Mouse (Mus musculus) left cerebral cortex, adult 18-20 months (tissue): ENCODE data around the gene B230217C12Rik. TPM values are rescaled to one million over a fixed set of nuclear protein-coding genes. Genes with fewer than 3 reads are reported as not detected.
"Not testable (repeated sequence)": the region's sequence is repeated elsewhere in the genome, so short reads cannot be mapped to it uniquely, and the experiment has no call there.

ENCODE experiments used
- DNase-seq, 2 experiments: peaks; one replicate each; pipeline ENCODE4 v3.0.0; 2021 to 2022; ENCODE audit warnings: low spot score in 2 of 2, mixed read lengths in 1 of 2
- total RNA-seq, 2 experiments: library from RNA; stranded (reverse); gene quantifications; 2 replicates each; pipeline ENCODE4 v1.2.3; 2021

Gene B230217C12Rik
- total RNA-seq, 2 experiments from 2014 or later, result 73.9 to 75.8 TPM

GRCm38 (mm10) chr11:97824168-97824567 is 16.4 kb upstream of the B230217C12Rik start:
- no peak for DNase-seq

DNA sequence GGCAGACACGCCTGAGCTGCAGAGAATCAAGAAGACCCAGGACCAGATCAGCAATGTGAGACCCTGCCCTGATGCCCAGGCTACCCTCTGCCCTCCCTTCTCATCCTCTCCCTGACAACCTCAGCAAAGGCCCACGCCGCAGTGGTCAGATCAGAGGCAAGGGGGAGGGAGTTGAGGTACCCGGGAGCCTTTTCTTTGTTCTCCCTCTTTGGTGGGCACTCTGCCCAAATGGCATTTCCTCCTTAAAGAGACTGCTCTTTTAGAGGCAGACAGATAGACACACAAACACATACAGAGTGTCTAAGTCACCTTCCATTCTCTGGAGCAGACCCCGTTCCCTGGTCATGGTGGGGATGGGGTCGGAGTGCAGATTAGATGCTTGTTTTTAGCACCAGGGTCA is 15.7 kb upstream of the B230217C12Rik start:
- DNase-seq, result no peak

DNA sequence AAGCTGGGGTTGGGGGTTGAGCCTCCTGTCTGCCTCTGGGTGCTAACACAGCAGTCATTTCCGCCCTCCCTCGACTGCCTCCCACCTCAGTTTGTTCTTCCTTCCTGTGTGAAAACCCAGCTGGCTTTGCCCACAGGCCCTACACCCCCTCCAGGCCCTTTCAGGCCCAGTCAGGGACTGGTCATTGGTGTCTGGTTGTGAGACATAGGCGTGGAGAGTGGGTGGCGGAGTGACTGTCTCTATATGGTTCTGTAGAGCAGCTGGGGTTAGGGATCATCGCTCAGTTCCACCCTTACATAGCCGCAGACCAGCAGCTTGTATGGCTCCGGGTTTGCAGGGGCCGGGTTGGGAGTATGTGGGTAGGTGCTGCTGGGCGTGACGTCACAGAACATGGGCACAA is 15.3 kb upstream of the B230217C12Rik start:
- no peak for DNase-seq

- DNase-seq, result no peak
Measured at GRCm38 (mm10) chr11:97825971-97826370, 14.6 kb upstream of the B230217C12Rik start.

DNA sequence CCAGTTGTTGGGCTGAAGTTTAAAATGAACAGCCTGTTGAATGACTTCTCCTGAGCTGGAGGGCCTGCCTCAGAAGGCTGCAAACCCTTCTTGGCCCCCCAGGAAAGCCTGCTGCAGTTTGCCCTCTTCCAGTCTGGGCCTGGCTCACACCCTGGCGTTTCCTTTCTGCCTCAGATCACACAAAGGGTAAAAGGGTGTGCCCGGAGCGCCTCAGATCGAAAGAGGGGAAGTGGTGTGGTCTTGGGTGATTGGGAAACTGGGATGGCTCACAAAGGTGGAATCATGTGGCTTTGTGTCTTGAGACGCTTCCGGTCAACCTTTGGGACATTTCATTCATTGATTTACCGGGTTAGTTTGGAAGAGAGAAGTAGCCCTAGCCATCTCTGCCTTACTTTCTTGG is 14.2 kb upstream of the B230217C12Rik start:
- DNase-seq, result no peak

DNA sequence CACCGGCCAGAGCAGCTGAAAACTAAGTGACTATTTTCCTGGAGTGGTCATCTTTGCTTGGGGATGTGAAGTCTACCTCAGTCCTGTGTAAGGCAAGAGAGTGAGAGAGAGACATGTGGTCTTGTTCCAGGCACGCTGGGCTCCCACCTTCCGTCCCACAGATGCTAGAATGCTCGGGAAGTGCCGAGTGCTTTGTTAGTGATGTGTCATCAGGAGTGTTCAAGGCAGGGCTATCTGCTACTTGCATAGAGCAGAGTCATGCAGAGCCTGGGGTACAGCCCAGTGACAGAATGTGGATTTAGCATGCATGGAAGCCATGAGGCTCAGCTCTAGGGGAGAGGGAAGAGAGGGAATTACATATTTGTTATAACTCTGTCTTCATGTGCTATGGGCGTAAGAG is 12.9 kb upstream of the B230217C12Rik start:
- DNase-seq, result peak in 1 of 2 experiments; percentile 40

DNA sequence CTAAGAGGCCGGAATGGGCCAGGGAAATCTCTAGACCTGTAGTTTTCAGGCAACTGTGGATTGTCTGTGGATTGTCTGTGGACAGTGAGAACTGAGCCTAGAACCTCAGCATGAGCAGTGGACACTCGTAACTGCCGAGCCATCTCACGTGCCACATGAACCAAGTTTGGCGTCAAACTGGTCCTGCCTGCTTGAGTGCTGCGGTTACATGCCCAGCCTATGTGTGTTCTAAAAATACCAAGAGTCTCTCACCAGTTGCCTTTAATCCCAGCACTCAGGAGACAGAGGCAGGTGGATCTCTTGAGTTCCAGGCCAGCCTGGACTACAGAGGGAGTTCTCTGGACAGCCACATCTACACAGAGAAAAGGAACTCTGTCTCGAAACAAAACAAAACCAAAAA is 11.2 kb upstream of the B230217C12Rik start:
- no peak for DNase-seq

DNA sequence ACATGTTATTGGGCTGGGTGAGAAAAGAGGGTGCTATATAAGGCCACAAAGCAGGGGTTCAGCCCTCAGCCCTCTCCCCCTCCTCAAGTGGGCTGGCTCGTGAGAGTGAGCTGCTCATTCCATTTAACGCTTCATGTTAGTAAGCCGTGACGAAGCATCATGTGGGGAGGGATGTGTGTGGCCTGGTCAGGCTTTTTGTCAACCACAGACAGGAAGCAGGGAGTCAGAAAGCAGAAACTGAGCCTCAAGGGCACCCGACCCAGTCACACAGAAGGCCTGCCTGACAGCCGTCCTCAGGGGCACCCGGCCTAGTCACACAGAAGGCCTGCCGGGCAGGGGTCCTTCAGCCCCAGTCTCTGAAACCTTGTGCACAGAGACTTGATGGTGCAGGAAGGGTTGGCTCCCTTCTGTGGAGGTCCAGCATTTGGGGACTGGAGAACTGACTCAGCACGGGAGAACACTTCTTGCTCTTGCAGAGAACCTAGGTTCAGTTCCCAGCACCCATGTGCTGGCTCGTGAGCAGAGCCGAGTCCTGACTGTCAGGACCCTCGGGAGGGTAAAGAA is 10.6 kb upstream of the B230217C12Rik start:
- DNase-seq, result no peak

DNA sequence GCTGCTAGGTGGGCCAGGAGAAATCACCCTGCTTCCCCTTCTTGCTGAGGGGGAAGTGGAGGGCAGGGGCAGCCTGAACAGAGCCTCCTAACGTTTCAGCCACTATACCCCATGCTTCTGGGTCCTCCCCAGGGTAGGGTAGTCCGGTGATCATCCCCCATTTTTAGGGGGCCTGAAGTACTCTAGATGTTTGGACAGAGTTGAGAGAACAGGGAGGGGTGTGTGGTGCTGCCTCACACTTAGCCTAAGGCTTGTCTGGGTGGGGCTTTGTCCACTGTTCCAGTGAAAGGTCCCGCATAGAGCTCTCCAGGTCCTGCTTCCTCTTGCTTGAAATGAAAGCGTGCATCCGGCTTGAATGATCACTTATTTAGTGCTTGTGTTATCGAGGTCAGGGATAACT is 10.1 kb upstream of the B230217C12Rik start:
- DNase-seq, result no peak

- DNase-seq, result peak in 1 of 2 experiments; percentile 50
Measured at GRCm38 (mm10) chr11:97832001-97832400, 8.6 kb upstream of the B230217C12Rik start.

DNA sequence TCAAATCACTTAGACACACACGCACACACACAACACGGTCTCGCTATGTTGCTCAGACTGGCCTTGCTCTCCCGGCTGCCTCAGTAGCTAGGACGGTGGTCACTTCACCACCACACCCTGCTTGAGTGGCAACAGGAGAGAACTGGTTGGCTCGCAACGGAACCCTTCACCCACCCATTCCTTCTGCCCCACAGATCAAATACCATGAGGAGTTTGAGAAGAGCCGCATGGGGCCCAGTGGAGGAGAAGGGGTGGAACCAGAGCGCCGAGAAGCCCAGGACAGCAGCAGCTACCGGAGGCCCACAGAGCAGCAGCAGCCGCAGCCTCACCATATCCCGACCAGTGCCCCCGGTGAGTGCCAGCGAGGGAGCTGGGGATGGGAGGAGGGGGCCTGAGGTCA is 7.2 kb upstream of the B230217C12Rik start:
- no peak for DNase-seq

DNA sequence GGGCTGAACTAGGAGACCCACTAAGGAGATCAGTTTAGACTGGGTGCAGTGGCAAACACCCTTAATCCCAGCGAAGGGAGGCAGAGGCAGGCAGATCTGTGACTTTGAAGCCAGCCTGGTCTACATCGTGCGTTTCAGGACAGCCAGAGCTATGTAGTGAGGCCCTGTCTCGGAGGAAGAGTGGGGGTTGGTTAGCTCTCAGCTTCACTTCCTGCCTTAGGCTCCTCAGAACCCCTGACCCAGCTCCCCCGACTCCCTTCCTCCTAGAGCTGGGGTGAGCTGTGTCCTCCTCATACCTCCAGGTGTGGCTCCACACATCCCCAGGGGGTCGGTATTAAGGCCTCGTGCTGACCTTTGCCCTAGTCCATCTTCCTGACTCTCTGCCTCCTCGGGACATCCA is 4.0 kb upstream of the B230217C12Rik start:
- DNase-seq, result no peak

- DNase-seq, result not testable (repeated sequence)
Measured at GRCm38 (mm10) chr11:97837051-97837450, 3.5 kb upstream of the B230217C12Rik start.

- DNase-seq, result no peak
Measured at GRCm38 (mm10) chr11:97837641-97838149, 2.9 kb upstream of the B230217C12Rik start.

DNA sequence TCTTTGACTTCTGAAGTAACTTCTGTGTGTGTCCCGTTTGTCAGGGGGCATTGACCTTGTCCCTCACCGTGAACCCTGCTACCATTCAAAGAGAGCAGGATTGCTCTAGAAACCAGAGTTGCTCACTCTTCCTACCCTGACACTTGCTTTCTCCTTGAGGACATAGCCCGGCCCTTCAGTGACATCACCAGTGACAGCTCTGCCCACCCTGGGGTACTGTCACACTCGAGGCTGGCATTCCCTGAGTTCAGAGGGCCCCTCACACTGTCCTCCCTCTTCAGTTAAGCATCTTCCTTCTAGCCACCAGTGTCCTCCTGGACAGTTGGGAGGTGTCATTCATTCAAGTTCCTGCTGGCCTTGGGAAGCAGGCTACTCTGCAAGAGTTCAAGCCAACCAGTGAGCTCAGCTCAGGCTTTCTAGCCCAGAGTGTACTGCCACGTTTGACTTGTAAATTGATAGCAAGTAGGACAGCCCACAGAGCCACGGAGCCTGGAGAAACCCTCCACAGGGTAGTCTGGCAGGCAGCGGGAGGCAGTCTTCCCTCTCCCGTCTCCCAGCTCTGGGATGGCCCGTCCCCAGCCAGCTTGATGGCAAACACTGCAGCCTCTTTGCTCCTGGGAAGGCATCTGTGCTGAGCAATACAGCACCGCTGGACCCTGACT is 1.7 kb upstream of the B230217C12Rik start:
- no peak for DNase-seq

GRCm38 (mm10) chr11:97839441-97840134 is 992 bp upstream of the B230217C12Rik start:
- no peak for DNase-seq

DNA sequence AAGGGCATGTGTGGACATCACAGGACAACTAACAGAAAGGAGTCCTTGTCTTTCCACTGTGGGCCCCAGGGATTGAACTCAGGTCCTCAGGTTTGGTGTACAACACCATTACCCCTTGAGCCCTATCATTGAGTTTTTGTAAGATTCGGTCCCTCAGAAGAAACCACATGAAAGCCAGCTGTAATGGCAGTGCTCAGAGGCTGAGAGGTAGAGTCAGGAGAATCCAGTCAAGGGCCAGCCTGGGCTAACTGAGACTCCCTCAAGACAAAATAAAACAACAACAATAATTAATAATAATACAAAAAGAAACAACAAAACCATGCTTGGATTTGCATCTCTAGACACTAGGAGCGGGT is 467 bp upstream of the B230217C12Rik start:
- no peak for DNase-seq

GRCm38 (mm10) chr11:97840991-97841661 is 546 bp downstream of the B230217C12Rik start:
- DNase-seq, result peak; percentile 89 to 94

GRCm38 (mm10) chr11:97842001-97842400 is 1.4 kb downstream of the B230217C12Rik start:
- DNase-seq, result peak in 1 of 2 experiments; percentile 37

DNA sequence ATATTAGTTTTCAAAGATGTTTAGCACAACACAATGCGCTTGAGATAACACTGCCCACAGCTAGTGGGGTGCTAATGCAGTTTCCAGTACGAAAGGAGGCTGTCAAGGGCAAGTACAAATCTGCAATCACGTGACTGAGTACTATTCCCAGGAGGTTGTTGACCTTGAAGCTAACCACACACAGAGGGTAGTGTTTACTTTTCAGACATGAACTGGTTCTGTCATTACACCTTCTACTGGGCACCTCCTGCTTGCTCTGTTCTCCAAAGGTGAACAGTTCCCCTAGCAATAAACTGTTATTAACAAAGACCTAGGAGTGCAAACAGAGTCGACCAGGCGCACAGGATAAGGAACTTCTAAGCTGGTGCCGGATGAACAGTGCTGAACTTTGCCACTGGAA is 9.8 kb downstream of the B230217C12Rik start:
- no peak for DNase-seq

GRCm38 (mm10) chr11:97851601-97852000 is 11.0 kb downstream of the B230217C12Rik start:
- DNase-seq, result no peak

GRCm38 (mm10) chr11:97855473-97855872 is 14.9 kb downstream of the B230217C12Rik start:
- DNase-seq, result no peak
